Comparison of ENCODE assay signal across 21 mouse cellular contexts in the genomic region with DNA sequence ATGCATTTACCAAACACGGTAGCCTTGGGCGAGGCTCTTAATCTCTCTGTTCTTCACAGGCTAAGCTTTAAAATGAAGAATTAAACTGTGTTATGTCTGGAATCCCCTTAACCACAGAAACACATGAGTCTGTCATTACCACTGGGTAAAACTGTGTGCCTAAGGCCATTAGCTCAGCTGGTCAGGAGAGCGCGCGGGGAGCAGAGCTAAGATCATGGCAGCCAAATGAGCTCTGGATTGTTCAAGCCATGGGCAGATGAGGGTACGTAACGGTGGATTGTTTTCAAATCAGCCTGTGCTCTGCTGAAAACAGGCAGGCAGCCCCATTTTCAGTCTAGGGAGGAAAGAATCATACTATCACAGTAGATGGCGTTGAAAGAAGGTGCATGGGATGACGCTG.
"Had no signal": no experiment of that assay in that cellular context is flagged by ENCODE, and none has a peak within 500 bp of the region (broad histone marks: within the 10 kb centered on the region; RNA-seq: fewer than 3 reads in every experiment).

No protein-coding gene starts in this region.

- H3K9me3 ChIP-seq: kidney, embryonic 15.5 days; limb, embryonic 12.5 days; limb, embryonic 15.5 days; midbrain, embryonic 12.5 days; stomach, embryonic 15.5 days had no signal

- H3K27me3 ChIP-seq: kidney, embryonic 15.5 days; limb, embryonic 15.5 days; midbrain, embryonic 12.5 days; stomach, embryonic 15.5 days had no signal

- ATAC-seq: intestine, postnatal 0 days; liver, postnatal 0 days; lung, postnatal 0 days had no signal

- H3K36me3 ChIP-seq: kidney, embryonic 15.5 days; limb, embryonic 12.5 days; limb, embryonic 15.5 days; midbrain, embryonic 12.5 days; stomach, embryonic 15.5 days had no signal

- H3K4me3 ChIP-seq: kidney, embryonic 15.5 days; limb, embryonic 12.5 days; limb, embryonic 15.5 days; midbrain, embryonic 12.5 days; myocyte; stomach, embryonic 15.5 days had no signal

- H3K9ac ChIP-seq: kidney, embryonic 15.5 days; limb, embryonic 12.5 days; limb, embryonic 15.5 days; liver, embryonic 14.5 days; liver, postnatal 0 days; lung, embryonic 14.5 days; midbrain, embryonic 12.5 days; stomach, embryonic 15.5 days had no signal

- H3K4me2 ChIP-seq: kidney, embryonic 15.5 days; limb, embryonic 12.5 days; limb, embryonic 15.5 days; liver, embryonic 11.5 days; lung, embryonic 14.5 days; midbrain, embryonic 12.5 days; stomach, embryonic 15.5 days had no signal

- DNase-seq: kidney, adult 8-10 months; kidney, postnatal 10 days; kidney, postnatal 36 days; left cerebral cortex, postnatal 4 days; liver, postnatal 0 days; lung, embryonic 14.5 days; right cerebral cortex, postnatal 25 days; spleen, adult 18-20 months; thymus, adult 18-20 months; thymus, postnatal 36 days had no signal

- H3K4me1 ChIP-seq: limb, embryonic 15.5 days; stomach, embryonic 15.5 days had no signal

- H3K27ac ChIP-seq: kidney, embryonic 15.5 days; limb, embryonic 12.5 days; limb, embryonic 15.5 days; liver, embryonic 14.5 days; macrophage; midbrain, embryonic 12.5 days; stomach, embryonic 15.5 days had no signal
